Mouse (Mus musculus) G1E (cell line): ENCODE data around the gene Ubald2. TPM values are rescaled to one million over a fixed set of nuclear protein-coding genes. Genes with fewer than 3 reads are reported as not detected.

Experiments
- ATAC-seq: 2 replicates; pipeline ENCODE4 v1.8.0; 2016; ENCODE audit warnings: mild to moderate bottlenecking; ENCODE audit not compliant: insufficient number of reproducible peaks, poor library complexity, low FRiP score, severe bottlenecking; ENCODE audit errors: extremely low read depth
- DNase-seq: peaks from one replicate; pipeline ENCODE4 v3.0.0; 2012; ENCODE audit warnings: low spot score
- H3K27me3 ChIP-seq: 2 replicates; pipeline ENCODE4 v1.6.1; 2012; ENCODE audit warnings: mild to moderate bottlenecking, low read length, inconsistent platforms; ENCODE audit not compliant: insufficient read depth
- H3K36me3 ChIP-seq: replicated peaks from 2 replicates; pipeline ENCODE3; 2012; ENCODE audit warnings: mild to moderate bottlenecking, inconsistent platforms
- H3K4me1 ChIP-seq: 2 replicates; pipeline ENCODE4 v1.6.1; 2012; ENCODE audit warnings: low read depth, low read length, inconsistent platforms, mixed read lengths; ENCODE audit not compliant: insufficient read depth
- H3K4me3 ChIP-seq: 2 replicates; pipeline ENCODE4 v1.5.1; 2012; ENCODE audit warnings: low read depth, mild to moderate bottlenecking, inconsistent platforms, low read length, moderate library complexity, mixed read lengths
- H3K9me3 ChIP-seq: replicated peaks from 2 replicates; pipeline ENCODE4 v1.6.1; 2012; ENCODE audit warnings: inconsistent platforms
- CTCF ChIP-seq: IDR thresholded peaks from 2 replicates; pipeline ENCODE4 v1.5.1; 2012; ENCODE audit warnings: low read depth, low read length, inconsistent platforms, mixed read lengths
- GATA1 ChIP-seq: IDR thresholded peaks from 2 replicates; pipeline ENCODE4 v1.6.1; 2012; ENCODE audit warnings: borderline replicate concordance, low read length, inconsistent platforms, mixed read lengths
- GATA2 ChIP-seq: IDR thresholded peaks from 2 replicates; pipeline ENCODE4 v1.6.1; 2012; ENCODE audit warnings: low read depth, low read length, inconsistent platforms, borderline replicate concordance
- POLR2AphosphoS5 ChIP-seq: IDR thresholded peaks from 2 replicates; pipeline ENCODE4 v1.6.1; 2012; ENCODE audit warnings: low read depth, low read length, inconsistent platforms; ENCODE audit not compliant: insufficient replicate concordance
- TAL1 ChIP-seq: conservative IDR thresholded peaks from 2 replicates; pipeline ENCODE4 v1.6.1; 2012; ENCODE audit warnings: low read depth, low read length, inconsistent platforms, mixed read lengths
- polyA plus RNA-seq: library from polyadenylated mRNA; stranded (reverse); fragments of >175 nt; gene quantifications from 2 replicates; pipeline ENCODE4 v1.2.3, GENCODE M21; 2012
- total RNA-seq, 2 experiments: library from RNA; stranded (forward) in 1 of 2; stranded (reverse) in 1 of 2; fragments of 200-1000 nt in 1 of 2; fragments of >200 nt in 1 of 2; fragmentation: Nextera tagmentation in 1 of 2; gene quantifications; 2 replicates each; pipeline ENCODE4 v1.2.3; 2014 to 2017

The Ubald2 gene
- total and polyA plus RNA-seq, 3 experiments: 114 to 1,104 (median 210) TPM

DNA sequence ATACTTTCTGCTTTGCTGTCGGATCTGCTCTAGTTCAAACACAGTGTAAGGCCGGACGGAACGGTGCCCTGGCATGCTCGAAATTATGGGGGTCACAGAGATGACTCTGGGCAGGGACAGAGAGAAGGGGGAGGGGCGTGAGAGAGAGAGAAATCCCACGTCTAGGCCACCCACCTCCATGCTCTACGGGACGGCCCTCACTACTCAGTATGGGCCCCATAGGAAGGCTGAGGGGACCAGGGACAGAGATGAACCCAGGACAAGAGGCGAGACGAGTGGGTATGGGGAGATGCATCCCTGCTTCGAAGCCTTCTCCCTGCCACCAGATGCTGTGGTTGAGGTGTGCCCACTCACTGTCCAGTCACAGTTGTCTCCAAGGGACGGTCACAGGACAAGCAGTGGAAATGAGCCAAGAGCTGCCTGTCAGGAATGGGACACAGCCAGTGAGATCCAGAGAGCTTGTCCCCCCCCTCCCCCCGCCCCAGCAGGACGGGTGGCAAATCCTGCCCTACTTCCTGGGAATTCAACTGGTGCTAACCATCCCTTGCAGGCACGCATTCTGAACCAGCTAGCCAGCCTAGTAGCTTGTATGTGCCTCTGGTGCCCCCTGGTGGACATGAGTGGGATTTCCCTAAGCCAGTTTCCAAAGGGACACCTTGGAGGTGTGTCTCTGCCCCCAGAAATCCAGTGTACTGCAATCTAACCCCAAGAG, 11.9 kb downstream of the Ubald2 start:
- peaks cover 5% of the 10 kb centered on the region for H3K9me3 ChIP-seq
- TF ChIP-seq POLR2AphosphoS5: no peak
- TF ChIP-seq GATA2: no peak
- TF ChIP-seq GATA1: no peak
- peak; percentile 90 for TF ChIP-seq CTCF
- no peak for TF ChIP-seq TAL1

DNA sequence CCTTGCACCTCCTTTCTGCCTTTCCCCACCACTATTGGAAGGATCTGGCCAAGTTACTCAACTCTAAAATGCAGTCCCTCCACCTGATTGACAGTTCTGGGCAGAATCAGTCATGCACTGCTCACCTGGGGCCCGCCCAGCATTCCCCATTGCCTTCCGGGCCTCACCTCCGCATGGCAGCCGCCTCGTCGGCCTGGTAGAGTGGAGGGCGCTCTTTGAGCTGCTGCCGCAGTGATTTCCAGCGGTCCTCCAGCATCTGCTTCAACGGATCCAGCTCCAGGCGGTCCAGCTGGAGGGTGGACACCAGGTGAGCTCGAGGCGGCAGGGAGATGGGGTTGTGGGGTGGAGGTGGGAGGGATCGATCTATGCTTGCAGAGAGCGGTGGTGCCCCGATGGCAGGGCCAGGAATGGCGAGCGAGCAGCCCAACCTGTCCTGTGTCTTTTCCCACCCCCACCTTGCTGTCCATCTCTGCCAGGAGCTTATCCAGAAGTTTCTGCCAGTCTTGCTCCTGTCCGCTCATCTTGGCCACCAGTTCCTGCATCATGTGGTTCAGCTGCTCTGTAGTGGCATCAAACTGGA, 12.5 kb downstream of the Ubald2 start:
- H3K27me3 ChIP-seq: peaks cover 34% of the 10 kb centered on the region
- DNase-seq (no peak), ATAC-seq (no peak)
- H3K36me3 ChIP-seq: peaks cover 14% of the 10 kb centered on the region
- H3K4me3 ChIP-seq: no peak overlapping the region
- TF ChIP-seq GATA2: no peak
- TF ChIP-seq GATA1: no peak
- no peak for TF ChIP-seq TAL1
- no peak for TF ChIP-seq CTCF
- no peak for TF ChIP-seq POLR2AphosphoS5
- peaks cover 42% of the 10 kb centered on the region for H3K4me1 ChIP-seq
- peaks cover 5% of the 10 kb centered on the region for H3K9me3 ChIP-seq

More for the DNA sequence above, 11.9 kb downstream of the Ubald2 start:
- Histone ChIP-seq H3K36me3 (peaks cover 21% of the 10 kb centered on the region), H3K27me3 (peaks cover 30% of the 10 kb centered on the region), H3K4me1 (peaks cover 48% of the 10 kb centered on the region), H3K4me3 (no peak overlapping the region)
- ATAC-seq: peak; percentile 49
- DNase-seq: peak; percentile 81

DNA sequence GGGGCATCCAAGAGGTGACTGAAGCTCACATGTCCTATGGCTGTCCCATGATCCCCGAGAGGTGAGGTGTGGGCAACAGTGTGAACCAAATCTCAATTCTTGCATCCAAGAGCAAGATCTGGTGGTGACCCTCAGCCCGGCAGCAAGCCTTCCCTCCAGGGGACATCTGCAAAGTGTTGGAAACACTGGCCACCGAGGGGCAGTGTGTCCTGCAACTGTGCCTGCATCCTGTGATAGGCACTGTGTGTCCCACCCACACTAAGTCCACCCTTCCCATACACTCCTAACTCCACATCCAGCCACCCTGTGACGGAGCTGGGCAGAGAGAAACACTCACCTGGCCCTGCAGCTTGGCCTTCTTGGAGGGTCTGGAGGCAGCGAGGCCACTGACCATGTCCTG, 13.9 kb downstream of the Ubald2 start:
- Histone ChIP-seq H3K27me3 (peaks cover 40% of the 10 kb centered on the region), H3K4me1 (peaks cover 34% of the 10 kb centered on the region), H3K9me3 (peaks cover 5% of the 10 kb centered on the region), H3K4me3 (no peak overlapping the region), H3K36me3 (peaks cover under 1% of the 10 kb centered on the region)
- ATAC-seq (no peak), DNase-seq (no peak)
- TF ChIP-seq POLR2AphosphoS5 (no peak), CTCF (no peak), GATA1 (no peak), GATA2 (no peak), TAL1 (no peak)

DNA sequence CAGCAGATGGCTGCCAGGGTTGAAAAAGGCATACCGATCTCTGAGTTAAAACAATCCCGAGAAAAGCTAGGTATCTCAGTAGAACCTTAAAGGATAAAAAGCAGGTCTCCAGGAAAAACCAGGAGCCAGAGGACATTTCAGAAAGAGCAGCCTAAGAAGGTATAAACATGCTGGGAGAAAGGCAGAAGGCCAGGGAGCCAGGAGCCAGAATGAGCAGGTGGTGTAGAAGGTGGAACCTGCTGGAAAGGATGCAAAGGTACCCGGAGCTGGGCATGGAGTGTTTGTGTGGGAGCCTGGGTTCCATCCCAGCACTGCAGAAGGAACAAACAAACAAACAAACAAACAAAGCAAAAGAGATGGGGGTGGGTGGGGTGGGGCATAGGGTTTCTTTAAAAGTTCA, 15.4 kb downstream of the Ubald2 start:
- Histone ChIP-seq H3K36me3 (no peaks in the 10 kb centered on the region), H3K4me3 (no peak overlapping the region), H3K4me1 (peaks cover 21% of the 10 kb centered on the region), H3K27me3 (peaks cover 54% of the 10 kb centered on the region), H3K9me3 (peaks cover 5% of the 10 kb centered on the region)
- TF ChIP-seq TAL1: no peak
- no peak for TF ChIP-seq CTCF
- no peak for TF ChIP-seq GATA2
- no peak for TF ChIP-seq POLR2AphosphoS5
- TF ChIP-seq GATA1: no peak
- DNase-seq: no peak
- ATAC-seq: no peak

DNA sequence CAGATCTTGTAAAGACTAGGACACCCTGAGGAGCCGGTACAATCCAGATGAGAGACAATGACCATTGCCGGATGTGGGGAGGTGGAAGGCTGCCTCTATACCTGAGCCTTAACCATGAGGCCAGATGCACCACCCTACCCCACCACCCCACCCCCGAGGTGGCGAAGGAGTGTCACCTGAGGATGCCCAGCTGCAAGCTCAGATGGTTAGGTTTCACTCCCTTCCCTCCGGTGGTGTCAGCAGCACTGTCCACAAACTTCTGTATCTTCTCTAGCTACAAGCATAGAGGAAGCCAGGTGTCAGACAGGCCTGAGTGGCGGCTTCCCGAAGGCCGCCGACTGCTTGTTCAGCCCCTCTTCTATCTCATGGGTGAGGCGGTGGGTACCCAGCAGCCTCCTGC, 20.0 kb downstream of the Ubald2 start:
- no peak for DNase-seq
- TF ChIP-seq TAL1 (no peak), GATA1 (no peak), POLR2AphosphoS5 (no peak), CTCF (no peak), GATA2 (no peak)
- Histone ChIP-seq H3K9me3 (peaks cover 5% of the 10 kb centered on the region), H3K4me3 (no peak overlapping the region), H3K36me3 (no peaks in the 10 kb centered on the region), H3K27me3 (peaks cover 71% of the 10 kb centered on the region), H3K4me1 (0 out of 2 replicates have a peak, but pooled peaks cover 3% of the 10 kb centered on the region)
- no peak for ATAC-seq

DNA sequence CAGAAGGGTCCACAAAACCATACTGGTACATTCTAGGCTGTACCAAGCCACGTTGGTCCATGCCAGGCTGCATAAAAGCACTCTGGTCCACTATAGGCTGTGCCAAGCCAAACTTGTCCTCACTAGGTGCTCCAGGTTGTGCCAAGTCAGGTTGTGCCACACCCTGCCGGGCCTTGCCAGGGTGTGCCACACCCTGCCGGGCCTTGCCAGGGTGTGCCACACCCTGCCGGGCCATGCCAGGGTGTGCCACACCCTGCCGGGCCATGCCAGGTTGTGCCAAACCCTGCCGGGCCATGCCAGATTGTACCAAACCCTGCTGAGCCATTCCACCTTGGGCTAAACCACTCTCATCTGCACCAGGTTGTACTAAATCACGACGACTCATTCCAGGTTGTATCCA, 22.3 kb downstream of the Ubald2 start:
- peaks cover 77% of the 10 kb centered on the region for H3K27me3 ChIP-seq
- no peak for ATAC-seq
- TF ChIP-seq TAL1 (no peak), CTCF (no peak), GATA2 (no peak), POLR2AphosphoS5 (no peak)

More for the DNA sequence above, 22.3 kb downstream of the Ubald2 start:
- H3K4me1 ChIP-seq: 0 out of 2 replicates have a peak, but pooled peaks cover 3% of the 10 kb centered on the region
- no peaks in the 10 kb centered on the region for H3K36me3 ChIP-seq
- no peaks in the 10 kb centered on the region for H3K9me3 ChIP-seq
- DNase-seq: no peak
- no peak overlapping the region for H3K4me3 ChIP-seq
